Mouse (Mus musculus): Measurements from ENCODE around the gene Mettl1.

Mettl1 gene

DNA sequence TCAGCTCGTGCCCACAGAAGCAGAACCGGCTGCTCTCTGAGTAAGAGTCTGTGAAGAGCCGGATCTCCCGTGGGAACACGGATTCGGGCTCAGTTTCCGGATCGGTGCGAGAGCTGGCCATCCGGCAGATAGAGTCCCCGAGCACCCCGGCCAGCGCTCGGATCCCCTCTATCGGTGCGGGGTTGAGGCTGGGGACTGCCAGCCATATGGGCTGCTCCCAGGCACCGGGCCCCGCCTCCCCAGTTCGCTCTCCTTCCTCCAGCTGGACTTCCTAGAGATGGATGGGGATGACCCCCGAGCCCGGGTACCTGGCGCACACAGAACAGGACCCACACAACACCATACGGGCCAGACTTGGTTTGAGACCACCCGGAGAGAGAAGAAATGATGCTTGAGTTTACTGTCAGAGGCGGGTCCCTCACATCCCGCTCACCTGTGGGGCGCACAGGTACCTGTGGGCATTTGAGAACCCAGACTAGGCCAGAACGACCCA, at the start of gene Mettl1, which contains the start of gene Eef1akmt3:
Mettl1 (plus strand) TSS at position 141 of the 493 bp plus-strand sequence.
Eef1akmt3 (minus strand) TSS at position 240 of the 493 bp plus-strand sequence.
- in situ Hi-C loops (cut with MboI) = no loop called here

DNA sequence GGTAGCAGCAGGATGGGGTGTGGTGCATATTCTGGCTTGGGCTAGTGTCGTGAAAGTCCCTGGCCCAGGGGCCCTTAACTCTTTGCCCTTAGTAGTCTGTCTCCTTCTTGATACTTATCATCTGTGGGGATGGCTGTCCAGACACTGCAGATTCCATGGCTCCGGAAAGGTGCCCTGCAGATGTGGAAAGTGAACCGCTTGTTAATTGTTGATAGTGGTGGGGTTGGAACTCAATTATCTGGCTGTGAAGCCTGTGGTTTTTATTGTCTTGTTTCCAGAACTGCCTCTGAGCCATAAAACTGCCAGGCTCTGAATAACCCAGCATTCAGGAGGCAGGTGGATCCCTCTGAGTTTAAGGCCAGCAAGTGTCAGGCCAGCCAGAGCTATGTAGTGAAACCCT, 49.5 kb upstream of the Mettl1 start:
- in situ Hi-C loops (cut with MboI) = loop anchor here (5.0 kb wide), 1 partner anchor 74 kb away; no protein-coding TSS in a partner anchor

- in situ Hi-C loops (cut with MboI) = loop anchor here (5.0 kb wide), 1 partner anchor 76 kb away; no protein-coding TSS in a partner anchor
Observed at GRCm38 (mm10) chr10:126993621-126994020, 47.6 kb upstream of the Mettl1 start.

- in situ Hi-C loops (cut with MboI) = no loop called here
Observed at GRCm38 (mm10) chr10:126997340-126998113, 43.7 kb upstream of the Mettl1 start.

- in situ Hi-C loops (cut with MboI) = no loop called here
Observed at GRCm38 (mm10) chr10:127000529-127000928, 40.7 kb upstream of the Mettl1 start, which contains the start of gene Avil. TSS of gene Avil (plus strand) at chr10:127000709.

- in situ Hi-C loops (cut with MboI) = no loop called here
Observed at GRCm38 (mm10) chr10:127001297-127001696, 39.9 kb upstream of the Mettl1 start.

GRCm38 (mm10) chr10:127002056-127002455, 39.2 kb upstream of the Mettl1 start:
- in situ Hi-C loops (cut with MboI) = no loop called here

DNA sequence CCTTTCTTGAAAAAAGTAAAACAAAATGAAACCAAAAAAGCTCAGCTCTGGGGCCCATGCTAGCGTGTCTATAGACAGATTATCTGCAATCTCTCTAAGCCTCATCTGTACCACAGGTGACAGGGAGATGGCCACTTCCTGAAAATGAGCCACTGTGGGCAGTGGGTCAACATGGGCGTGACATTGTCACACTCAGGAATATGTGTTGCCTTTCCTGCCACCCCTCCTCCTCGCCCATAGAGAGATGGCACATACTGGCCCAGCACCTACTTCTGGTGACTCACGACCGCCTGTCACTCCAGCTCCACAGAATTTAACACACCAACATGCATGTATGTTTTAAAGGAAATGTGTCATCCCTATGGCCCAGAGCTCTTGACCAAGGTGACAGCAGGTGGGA, 38.4 kb upstream of the Mettl1 start:
- in situ Hi-C loops (cut with MboI) = no loop called here

DNA sequence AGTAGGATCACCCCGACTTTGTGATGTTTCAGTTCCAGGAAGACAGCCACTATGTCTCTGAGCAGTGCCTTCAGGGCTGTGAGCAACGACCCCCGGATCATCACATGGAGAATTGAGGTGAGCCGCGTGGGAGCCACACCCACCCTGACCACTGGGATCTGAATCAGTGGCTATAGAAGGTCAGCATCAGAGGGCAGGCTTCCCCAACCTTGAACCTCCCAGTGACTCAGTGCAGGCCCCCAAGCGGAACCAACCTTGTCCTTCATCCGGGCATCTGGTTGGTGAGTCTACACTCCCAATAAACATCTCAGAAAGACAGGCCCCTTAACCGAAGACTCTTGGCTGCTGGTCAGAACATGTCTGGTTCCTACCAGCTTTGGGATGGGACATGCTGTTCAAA, 37.9 kb upstream of the Mettl1 start:
- in situ Hi-C loops (cut with MboI) = no loop called here

DNA sequence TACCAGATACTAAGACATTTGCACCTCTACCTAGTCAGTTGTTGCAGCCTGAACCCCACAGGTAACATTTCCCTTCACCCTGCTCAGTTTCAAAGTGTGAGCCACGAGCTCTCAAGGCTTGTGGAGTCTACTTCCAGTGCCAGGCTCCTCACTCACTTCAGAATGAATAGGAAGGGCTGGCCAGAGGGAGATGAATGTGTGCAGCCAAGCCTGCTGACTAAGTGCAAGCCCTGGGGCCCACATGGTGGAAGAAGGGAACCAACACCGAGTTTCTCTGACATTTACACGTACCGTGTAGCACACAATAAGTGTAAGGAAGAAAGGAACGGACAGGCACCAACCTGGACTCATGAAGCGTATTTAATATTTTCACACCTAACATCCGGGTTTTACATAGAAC, 37.4 kb upstream of the Mettl1 start:
- in situ Hi-C loops (cut with MboI) = no loop called here

DNA sequence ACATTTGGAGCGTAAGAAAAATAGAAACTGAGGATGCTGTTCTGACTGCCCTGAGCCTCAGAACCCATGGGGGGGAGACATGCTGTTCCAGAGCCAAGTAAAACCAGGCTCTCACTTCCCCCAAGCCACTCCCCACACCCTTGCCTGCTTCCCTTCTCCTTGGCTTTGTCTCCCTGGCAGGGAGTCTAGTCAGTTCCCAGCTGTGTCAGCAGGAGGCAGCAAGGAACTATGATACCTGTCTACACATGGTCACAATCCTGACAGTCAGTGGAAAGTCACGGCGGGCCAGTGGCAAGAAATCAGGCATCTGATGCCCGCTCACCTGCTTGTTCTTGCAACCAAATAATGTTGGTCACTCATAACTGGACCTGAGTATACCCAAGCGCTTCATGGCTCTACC, 24.7 kb upstream of the Mettl1 start:
- in situ Hi-C loops (cut with MboI) = no loop called here

DNA sequence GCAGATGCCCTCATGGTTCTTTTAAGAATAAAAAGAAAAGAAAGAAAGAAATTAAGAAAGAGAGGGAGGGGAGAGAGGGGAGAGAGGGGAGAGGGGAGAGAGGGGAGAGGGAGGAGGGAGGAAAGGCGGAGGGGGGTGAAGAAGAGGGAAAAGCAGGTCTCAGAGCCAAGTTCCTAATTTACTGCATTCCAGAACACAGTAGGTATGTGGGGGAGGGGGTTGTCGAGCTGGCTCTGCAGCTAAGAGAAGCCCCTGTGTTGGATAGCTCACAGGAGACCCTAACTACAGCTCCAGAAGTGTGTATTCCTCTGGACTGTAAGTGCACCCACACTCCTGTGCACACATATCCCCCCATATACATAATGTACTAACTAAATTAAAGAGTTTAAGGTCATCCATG, 24.1 kb upstream of the Mettl1 start:
- in situ Hi-C loops (cut with MboI) = no loop called here

GRCm38 (mm10) chr10:127018422-127018821, 22.8 kb upstream of the Mettl1 start:
- in situ Hi-C loops (cut with MboI) = no loop called here

GRCm38 (mm10) chr10:127030336-127031296, 10.6 kb upstream of the Mettl1 start, which contains the start of gene Tsfm:
TSS of gene Tsfm (minus strand) at chr10:127030840.
- in situ Hi-C loops (cut with MboI) = loop anchor here (10.0 kb wide), 1 partner anchor 116 kb away; no protein-coding TSS in a partner anchor

GRCm38 (mm10) chr10:127033301-127033741, 7.9 kb upstream of the Mettl1 start:
- in situ Hi-C loops (cut with MboI) = loop anchor here (10.0 kb wide), 1 partner anchor 119 kb away; no protein-coding TSS in a partner anchor

DNA sequence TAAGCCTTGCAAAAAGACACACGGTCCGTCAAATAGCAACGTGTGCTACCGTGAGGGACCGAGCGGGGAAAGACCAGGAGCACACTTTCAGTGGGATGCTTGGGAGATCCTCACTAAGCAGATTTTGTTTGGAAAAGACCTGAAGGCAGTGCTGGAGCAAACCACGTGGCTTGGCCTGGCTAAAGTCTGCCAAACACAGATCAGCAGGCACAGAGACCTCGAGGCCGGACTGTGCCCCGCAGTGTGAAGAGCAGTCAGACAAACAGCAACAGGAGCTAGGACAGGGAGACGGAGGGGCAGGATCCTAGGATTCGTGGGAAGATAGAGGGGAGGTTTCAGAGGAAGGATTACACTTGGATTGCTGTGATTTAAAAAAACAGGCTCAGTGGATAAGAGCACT, 4.9 kb upstream of the Mettl1 start:
- in situ Hi-C loops (cut with MboI) = loop anchor here (10.0 kb wide), 1 partner anchor 121 kb away; no protein-coding TSS in a partner anchor

DNA sequence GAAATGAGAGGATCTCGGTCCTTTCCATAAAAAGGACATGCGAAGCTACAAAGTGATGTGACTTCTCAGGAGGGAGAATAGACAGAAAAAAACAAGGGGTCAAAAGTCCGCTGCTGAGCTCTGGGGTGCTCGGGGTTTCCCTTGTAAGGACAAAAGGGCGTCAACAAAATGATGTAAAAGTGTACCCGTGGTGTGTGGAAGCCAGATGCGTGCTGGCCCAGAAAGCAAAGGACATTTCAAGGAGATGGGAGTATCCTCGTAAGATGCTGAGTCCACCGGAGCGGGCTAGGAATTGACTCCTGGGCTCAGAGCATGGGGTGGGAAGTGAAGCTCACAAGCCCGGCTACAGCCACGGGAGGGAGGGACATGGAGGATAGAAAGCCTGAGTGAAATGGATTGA, 3.6 kb upstream of the Mettl1 start:
- in situ Hi-C loops (cut with MboI) = loop anchor here (10.0 kb wide), 1 partner anchor 123 kb away; no protein-coding TSS in a partner anchor

- in situ Hi-C loops (cut with MboI) = no loop called here
Observed at GRCm38 (mm10) chr10:127040569-127041214, 522 bp upstream of the Mettl1 start.

DNA sequence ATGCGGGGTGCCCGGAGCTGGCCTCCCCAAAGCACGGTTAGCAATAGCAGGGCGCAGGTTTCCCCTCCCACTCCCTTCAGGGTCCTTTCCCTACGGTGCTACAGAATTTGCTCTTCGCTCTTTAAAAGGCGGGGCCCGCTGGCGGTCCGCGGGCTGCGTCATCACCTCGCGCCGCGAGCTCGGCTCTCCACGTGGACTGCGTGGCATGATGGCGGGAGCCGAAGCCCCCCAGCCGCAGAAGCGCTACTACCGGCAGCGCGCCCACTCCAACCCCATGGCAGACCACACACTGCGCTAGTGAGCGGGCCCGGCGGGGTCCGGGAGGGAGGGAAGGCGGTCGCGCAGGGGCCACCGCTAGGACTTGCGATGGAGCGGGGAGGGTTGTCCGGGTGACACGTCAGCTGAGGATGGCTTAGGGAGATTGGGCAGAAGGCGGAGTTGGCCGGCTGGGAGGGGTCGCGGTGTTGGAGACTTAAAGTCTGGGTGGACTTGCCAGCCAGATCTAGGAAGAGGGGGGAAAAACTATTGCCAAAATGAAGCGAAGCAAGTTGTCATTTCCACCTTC, 642 bp downstream of the Mettl1 start:
- in situ Hi-C loops (cut with MboI) = no loop called here

DNA sequence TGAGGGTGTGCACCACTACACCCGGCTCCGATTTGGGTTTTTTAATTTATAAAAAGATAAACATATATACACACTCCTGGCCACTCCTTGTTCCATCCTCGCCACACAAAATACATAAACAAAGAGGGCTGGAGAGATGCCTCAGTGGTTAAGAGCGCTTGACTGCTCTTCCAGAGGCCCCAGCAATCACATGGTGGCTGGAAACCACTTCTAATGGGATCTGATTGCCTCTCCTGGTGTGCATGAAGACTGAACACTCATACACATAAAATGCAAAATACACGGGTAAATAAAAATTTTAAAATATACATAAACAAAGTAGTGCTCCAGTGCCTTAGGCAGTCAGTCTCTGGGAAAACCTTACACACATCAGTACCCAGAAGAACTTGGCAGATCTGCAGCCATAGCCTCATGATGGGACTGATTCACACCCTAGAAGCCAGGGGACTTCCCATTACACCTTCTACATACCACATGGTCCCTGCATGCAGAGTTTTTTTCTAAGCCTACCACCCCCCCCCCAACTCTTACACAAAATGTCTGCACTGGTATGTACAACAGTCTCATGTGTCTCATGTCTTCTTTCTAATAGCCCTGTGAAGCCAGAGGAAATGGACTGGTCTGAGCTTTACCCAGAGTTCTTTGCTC, 1.4 kb downstream of the Mettl1 start:
- in situ Hi-C loops (cut with MboI) = no loop called here
